Mouse (Mus musculus): Measurements from ENCODE around the gene Dync2li1.

Gene Dync2li1

DNA sequence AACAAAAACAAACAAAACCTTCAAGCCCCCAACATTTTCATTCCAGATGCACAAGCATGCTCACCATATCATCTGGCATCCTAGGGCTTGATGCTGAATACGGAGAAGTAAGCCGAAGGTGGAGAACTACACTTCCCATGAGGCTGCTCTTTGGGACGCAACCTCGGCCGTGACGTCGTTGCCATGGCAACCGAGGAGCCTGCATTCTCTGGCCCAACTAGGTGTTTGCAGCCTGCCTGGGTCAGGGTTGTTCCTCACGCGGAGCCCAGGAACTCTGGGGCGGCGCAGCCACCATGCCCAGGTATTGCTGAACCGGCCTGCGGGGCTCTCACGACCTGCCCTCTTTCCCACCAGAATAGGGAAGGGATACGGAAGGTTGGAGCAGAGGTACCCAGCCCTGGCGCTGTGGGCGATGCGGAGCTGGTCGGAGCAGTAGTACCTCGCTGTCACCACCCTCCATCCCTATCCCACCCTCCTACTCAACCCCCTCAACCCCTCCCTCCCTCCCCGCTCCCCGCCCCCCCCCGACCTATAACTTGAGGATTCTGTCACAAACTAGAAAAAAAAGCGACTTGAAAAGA, at the start of gene Dync2li1:
Gene Dync2li1, plus strand, starts transcription at position 221 of the 581 bp plus-strand sequence.
- DNase-seq: peak; percentile 79

GRCm38 (mm10) chr17:84576621-84577293, 49.5 kb upstream of the Dync2li1 start:
- no peak for DNase-seq

DNA sequence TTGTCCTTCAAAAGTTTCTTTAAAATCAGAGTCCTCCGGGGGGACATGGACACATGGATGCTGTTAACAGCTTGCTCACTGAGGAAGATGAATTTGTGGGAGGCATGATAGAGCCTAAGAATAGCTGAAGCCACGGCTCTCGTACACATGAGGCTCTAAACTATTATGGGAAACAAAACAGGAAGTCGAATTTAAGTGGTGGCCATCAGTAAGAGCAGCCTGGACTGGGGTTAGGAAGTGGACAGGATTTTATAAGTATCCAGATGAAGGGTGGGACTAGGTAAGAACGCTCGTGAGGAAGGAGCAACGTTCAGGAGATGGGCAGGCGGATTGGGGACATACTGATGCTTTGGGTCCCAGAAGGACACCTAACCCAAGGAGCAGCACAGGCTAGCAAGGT, 47.0 kb upstream of the Dync2li1 start:
- no peak for DNase-seq

- DNase-seq: no peak
These were observed 46.5 kb upstream of the Dync2li1 start for GRCm38 (mm10) chr17:84579817-84580216.

- DNase-seq: no peak
These were observed 45.5 kb upstream of the Dync2li1 start for GRCm38 (mm10) chr17:84580821-84581220.

DNA sequence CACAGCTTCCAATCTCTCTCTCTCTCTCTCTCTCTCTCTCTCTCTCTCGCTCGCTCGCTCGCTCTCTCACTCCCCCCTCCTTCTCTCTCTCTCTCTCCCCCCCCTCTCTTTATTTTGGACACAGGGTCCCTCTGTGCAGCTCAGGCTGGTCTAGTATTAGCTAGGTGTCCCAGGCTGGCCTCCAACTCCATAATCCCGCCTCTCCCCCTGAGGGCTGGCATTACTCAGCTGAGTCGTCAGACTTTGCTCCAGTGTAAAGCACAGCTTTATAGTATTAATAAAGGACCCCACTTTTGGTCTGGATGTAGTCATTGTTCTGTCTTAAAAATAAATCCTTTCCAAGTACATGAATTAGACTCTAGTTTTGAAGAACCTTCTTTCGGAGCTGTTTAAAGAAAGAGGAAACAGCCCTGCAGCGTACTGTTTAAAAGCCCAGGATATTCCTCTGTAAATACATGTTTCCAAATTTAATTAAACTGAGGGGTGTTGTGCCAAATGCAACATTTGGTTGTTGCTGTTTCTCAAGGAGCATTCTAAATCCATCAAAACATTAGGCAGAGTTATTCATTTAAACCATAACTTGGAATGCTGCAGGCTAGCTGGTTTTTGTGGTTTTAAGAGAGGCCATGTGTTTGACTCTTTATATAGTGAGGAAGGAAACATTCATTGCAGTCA, 44.4 kb upstream of the Dync2li1 start:
- no peak for DNase-seq

DNA sequence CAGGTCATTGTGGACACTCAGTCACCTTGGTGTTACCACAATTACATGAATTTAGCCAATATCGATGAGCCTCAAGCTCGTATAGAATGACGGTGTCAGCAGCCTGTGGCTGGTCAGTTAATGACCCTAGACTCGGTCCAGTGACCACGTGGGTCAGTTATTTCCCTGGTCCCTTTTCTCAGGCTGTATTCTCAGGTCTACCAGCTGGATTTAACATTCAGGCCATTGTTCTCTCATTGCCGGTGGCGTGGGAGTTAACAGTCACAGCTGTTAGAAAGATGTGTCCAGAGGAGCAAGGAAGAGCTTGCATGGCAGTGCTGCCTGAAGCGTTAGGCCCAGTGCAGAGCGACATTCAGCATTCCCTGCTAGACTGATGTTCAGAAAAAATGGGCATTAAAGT, 42.2 kb upstream of the Dync2li1 start:
- no peak for DNase-seq

- no peak for DNase-seq
These were observed 41.2 kb upstream of the Dync2li1 start for GRCm38 (mm10) chr17:84585104-84585503.

GRCm38 (mm10) chr17:84590065-84590464, 36.2 kb upstream of the Dync2li1 start:
- DNase-seq: no peak

GRCm38 (mm10) chr17:84591431-84592150, 34.7 kb upstream of the Dync2li1 start:
- no peak for DNase-seq

DNA sequence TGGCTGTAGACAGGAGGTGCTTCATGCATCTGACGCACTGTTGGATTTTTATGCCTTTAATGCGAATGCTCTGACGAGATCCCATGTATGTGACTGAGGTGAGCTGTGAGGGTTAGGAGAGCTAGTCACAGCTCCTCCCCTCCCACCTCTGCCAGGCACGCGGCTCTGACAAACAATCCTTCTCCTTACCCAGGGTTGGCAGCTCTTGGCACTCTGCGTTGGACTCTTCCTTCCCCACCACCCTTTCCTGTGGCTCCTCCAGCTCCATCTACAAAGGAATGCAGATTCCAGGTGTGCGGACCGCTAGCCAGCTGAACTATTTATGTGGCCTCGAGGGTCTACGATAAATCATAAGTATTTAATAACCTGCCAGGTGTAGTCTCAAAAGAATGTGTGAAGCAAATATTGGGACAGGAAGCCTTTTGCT, 30.3 kb upstream of the Dync2li1 start:
- DNase-seq: no peak

DNA sequence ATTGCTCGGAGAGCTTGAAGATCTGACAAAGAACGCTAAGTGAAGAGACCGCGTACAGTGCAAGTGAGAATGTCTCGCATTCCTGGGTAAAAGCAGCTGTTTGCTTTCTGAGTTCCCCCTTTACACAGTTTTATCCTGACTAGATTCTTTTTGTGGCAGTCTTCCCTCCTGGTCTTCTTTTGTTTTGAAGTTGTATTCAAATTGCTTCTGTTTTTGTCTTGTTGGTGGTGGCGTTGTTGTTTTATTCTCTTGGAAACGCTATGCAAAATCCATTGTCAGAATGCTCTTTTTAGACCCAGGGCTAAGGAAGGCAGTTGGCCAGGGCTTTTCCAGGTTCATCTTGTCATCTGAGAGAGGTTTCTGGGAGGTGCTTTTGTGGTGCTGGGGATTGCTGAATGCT, 29.8 kb upstream of the Dync2li1 start:
- DNase-seq: no peak

DNA sequence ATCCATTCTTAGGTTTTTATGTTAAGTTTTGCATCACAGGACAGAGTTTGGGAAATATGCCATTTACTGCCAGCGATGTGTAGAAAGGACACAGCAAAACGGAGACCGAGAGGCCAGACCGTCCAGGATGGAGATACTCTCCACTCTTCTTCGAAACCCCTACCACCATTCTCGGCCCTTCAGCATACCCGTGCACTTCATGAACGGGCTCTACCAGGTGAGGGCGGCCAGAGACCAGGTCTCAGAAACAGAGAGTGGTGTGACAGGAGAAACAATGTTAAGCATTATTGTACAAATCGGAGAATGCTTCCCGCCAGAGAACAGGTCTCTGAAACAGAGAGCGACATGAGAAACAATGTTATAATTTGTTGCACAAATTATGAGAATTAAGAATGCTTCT, 28.4 kb upstream of the Dync2li1 start:
- no peak for DNase-seq

DNA sequence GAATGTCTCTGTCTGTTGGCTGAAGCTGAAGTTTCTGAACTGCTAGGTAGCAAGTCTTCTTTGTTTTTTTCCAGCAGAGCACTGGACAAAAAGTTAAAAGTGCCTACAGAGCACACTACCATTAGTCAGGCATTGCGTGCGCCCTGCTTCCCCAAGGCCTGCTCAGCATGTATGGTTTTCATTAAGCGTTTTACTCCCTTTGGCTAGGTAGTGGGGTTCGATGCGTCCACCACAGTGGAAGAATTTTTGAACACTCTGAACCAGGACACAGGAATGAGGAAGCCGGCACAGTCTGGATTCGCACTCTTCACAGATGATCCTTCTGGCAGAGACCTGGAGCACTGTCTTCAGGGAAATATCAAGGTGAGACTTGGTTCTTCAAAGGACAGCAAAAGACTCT, 27.4 kb upstream of the Dync2li1 start:
- no peak for DNase-seq

GRCm38 (mm10) chr17:84600051-84600983, 26.0 kb upstream of the Dync2li1 start:
- no peak for DNase-seq

DNA sequence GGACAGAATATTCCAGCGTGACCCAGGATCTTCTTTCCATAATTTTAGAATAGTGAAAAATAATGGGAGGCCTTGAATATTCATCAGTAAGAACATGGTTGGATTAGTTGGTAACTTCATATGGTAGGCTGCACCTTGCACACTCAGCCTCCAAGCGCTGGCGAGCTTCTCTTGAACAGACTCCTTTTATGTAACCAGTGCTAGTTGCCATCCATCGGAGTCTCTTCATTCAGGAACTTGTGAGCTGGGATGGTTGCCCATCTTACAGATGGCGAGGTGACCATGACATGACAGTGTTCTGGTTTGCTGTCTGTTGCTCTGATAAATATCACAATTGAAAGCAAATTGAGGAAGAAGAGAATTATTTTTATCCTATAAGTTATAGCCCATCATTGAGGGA, 24.5 kb upstream of the Dync2li1 start:
- DNase-seq: no peak

- DNase-seq: no peak
These were observed 23.1 kb upstream of the Dync2li1 start for GRCm38 (mm10) chr17:84603202-84603627.

DNA sequence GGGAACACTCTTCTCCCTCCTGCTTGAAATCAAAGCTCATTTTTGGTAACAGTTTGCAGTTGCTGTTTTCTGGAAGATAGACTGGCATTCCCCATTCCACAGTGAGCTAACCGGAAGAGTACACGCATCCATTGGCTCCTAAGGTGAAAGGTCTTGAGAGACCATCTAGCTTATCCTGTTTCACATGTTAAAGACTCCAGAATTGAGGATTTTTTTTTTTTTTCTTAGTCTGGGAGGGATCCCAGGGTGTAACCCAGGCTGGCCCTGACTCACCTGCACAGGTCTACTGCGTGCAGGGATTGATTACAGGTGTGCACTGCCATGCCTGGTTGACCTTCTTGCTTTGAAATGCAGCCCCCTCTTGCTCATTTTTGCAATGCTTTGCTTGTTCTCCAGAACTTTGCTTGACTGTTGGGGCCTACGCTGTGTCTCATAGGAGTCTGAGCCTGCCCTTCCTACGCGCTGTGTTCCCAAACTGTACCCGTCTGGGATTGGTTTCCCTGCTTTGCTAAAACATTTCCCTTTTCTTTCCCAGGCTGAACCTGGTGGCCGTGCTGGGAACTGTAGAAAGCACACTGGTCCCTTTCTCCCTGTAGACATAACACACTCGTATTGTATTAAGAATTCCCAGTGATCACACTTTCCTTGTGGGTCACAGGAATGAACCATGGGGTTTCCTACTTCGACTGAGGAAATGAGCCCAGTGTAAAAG, 22.4 kb upstream of the Dync2li1 start:
- DNase-seq: no peak

- no peak for DNase-seq
These were observed 19.3 kb upstream of the Dync2li1 start for GRCm38 (mm10) chr17:84606976-84607375.

- DNase-seq: no peak
These were observed 18.7 kb upstream of the Dync2li1 start for GRCm38 (mm10) chr17:84607617-84608016.

- DNase-seq: no peak
These were observed 17.7 kb upstream of the Dync2li1 start for GRCm38 (mm10) chr17:84608606-84609005.

- DNase-seq: no peak
These were observed 14.8 kb upstream of the Dync2li1 start for GRCm38 (mm10) chr17:84611500-84611899.
